In genomic region chr17:15214157-15214685, GRCm38 (mm10) we compare ENCODE assay signal across 23 mouse cellular contexts.
"Had no signal": no experiment of that assay in that cellular context is flagged by ENCODE, and none has a peak within 500 bp of the region (broad histone marks: within the 10 kb centered on the region; RNA-seq: fewer than 3 reads in every experiment).

No protein-coding gene starts in this region.

- H3K27ac ChIP-seq: limb, embryonic 10.5 days; limb, embryonic 13.5 days; liver, embryonic 12.5 days; liver, embryonic 15.5 days; lung, embryonic 15.5 days; midbrain, embryonic 10.5 days; midbrain, embryonic 13.5 days; stomach, postnatal 0 days had no signal

- H3K9ac ChIP-seq: limb, embryonic 13.5 days; liver, embryonic 12.5 days; liver, embryonic 15.5 days; lung, embryonic 15.5 days; midbrain, embryonic 13.5 days had no signal

- H3K9me3 ChIP-seq: limb, embryonic 10.5 days; limb, embryonic 13.5 days; liver, embryonic 12.5 days; liver, embryonic 15.5 days; lung, embryonic 15.5 days; midbrain, embryonic 10.5 days; midbrain, embryonic 13.5 days had no signal

- H3K36me3 ChIP-seq: limb, embryonic 10.5 days; limb, embryonic 13.5 days; liver, embryonic 12.5 days; liver, embryonic 15.5 days; lung, embryonic 15.5 days; midbrain, embryonic 10.5 days; midbrain, embryonic 13.5 days had no signal

- H3K4me1 ChIP-seq: limb, embryonic 10.5 days; limb, embryonic 13.5 days; liver, embryonic 15.5 days; lung, embryonic 15.5 days; megakaryocyte, embryonic 14.5 days; midbrain, embryonic 10.5 days; midbrain, embryonic 13.5 days had no signal

- ATAC-seq: liver, embryonic 12.5 days; midbrain, embryonic 13.5 days; midbrain, embryonic 16.5 days had no signal

- H3K27me3 ChIP-seq: limb, embryonic 13.5 days; liver, embryonic 15.5 days; lung, embryonic 15.5 days; midbrain, embryonic 13.5 days had no signal

- H3K4me3 ChIP-seq: limb, embryonic 10.5 days; limb, embryonic 13.5 days; liver, embryonic 12.5 days; liver, embryonic 15.5 days; lung, embryonic 15.5 days; midbrain, embryonic 10.5 days; midbrain, embryonic 13.5 days had no signal

- H3K4me2 ChIP-seq: limb, embryonic 13.5 days; liver, embryonic 12.5 days; liver, embryonic 15.5 days; lung, embryonic 15.5 days; midbrain, embryonic 13.5 days had no signal

- DNase-seq: kidney, adult 9 months; kidney, postnatal 14 days; kidney, postnatal 4 days; layer of hippocampus, adult 9-11 months; liver; lung, adult 18-20 months; lung, postnatal 10 days; lung, postnatal 36 days; right cerebral cortex, adult 18-20 months; right cerebral cortex, postnatal 14 days; right cerebral cortex, postnatal 4 days; thymus, adult 2 months; thymus, postnatal 14 days had no signal
